Mouse (Mus musculus): ENCODE results near the gene Wipf3. TPM values are rescaled to one million over a fixed set of nuclear protein-coding genes. Genes with fewer than 3 reads are reported as not detected.

Gene Wipf3
- 7.0 and 10.1 TPM in 2 replicates for polyA plus RNA-seq (2021; fragmentation: Nextera tagmentation)
- long read RNA-seq, experiment 1, partial matches to known transcripts = 7 of 60 reads
- long read RNA-seq, experiment 1, other reads (novel, unspliced or antisense) = 53 of 60 reads
- long read RNA-seq, experiment 2, partial matches to known transcripts = 29 of 31 reads
- long read RNA-seq, experiment 2, other reads (novel, unspliced or antisense) = 2 of 31 reads

DNA sequence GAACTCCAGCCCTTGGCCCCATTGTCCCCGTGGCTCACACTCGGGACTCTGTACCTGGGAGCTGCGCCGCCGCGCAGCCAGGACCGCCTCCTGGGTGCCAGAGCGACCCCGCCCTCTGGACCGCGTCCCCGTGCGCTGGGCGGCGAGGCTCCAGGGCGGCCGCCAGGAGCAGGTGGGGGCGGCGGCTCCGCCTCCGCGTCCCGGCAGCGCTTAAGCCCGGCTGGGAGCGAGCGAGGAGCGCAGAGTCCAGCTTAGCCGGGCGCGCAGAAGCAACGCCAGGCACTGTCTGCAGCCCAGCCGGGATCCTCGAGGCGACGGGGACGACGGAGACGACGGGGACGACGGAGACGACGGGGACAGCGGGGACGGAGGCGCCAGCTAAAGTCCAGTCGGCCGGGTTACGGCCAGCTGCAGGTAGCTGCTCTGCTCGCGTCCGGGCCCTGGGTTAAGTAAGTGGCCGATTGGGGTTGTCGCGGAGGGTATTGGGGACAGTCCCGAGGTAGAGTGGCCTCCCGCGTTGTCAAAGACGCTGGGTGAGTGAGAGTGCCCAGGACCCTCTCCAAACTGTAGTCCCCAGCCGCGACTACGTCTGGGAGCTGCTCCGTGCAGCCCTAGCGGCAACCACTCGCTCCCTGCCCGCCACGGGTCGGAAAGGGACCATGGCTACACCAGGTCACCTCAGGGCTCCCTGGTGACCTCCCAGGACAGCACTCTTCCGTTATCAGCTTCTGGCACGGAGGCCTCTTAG is at the start of gene Wipf3:
Gene Wipf3 (plus strand): TSS at position 157 of the 748 bp plus-strand sequence.

Other genes with a start within 250 kb of the Wipf3 start
- 3.3 and 3.7 TPM in 2 replicates for gene Prr15, start 103.8 kb upstream of the Wipf3 start, polyA plus RNA-seq (2021; fragmentation: Nextera tagmentation)
- gene Scrn1, start 136.9 kb downstream of the Wipf3 start, polyA plus RNA-seq (2021; fragmentation: Nextera tagmentation) = 68.2 and 69.0 TPM in 2 replicates
- gene Plekha8, start 165.5 kb downstream of the Wipf3 start, polyA plus RNA-seq (2021; fragmentation: Nextera tagmentation) = 1.2 and 3.5 TPM in 2 replicates
- gene Fkbp14, start 167.7 kb downstream of the Wipf3 start, polyA plus RNA-seq (2021; fragmentation: Nextera tagmentation) = 5.9 and 7.7 TPM in 2 replicates

Measured in left cerebral cortex, adult 6 months (tissue).